Mouse (Mus musculus): ENCODE measurements around the gene Prpf40a. TPM values are rescaled to one million over a fixed set of nuclear protein-coding genes. Genes with fewer than 3 reads are reported as not detected.

Prpf40a gene
- polyA plus RNA-seq, 1 experiment: 16.0 TPM

DNA sequence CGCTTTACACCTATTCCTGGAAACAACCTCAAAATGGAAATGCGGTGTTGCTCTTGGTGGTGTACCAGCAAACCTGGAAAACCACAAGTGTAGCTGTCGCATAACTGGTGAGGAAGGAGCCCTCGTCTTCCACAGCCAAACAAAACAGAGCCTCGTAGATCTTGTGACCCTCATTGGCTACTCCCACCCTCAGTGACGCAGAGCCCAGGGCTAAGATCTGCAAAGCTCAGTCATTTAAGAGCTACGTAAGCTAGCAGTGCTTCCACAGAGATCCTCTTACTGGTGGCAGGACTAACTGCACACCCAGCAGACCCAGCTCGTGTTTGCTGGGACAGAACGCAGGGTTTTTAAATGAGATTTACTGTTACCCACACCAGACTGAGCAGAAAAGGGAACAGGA, 96.1 kb downstream of the Prpf40a start:
- H3K27me3 ChIP-seq (ENCODE audit: control insufficient read depth, insufficient read depth, low read length): no peaks in the 10 kb centered on the region
- no peaks in the 10 kb centered on the region for H3K36me3 ChIP-seq (ENCODE audit: control insufficient read depth, insufficient read depth, low read length)
- H3K4me3 ChIP-seq (ENCODE audit: low read depth, low read length): no peak overlapping the region
- WGBS: 86% methylated on average over 9 of the region's 9 CpGs
- no peaks in the 10 kb centered on the region for H3K4me1 ChIP-seq (ENCODE audit: control insufficient read depth, insufficient read depth, insufficient read length, low read length)
- no peak for TF ChIP-seq POLR2A (IDR thresholded peaks at IDR 0.05; ENCODE audit: low read depth, low read length)
- TF ChIP-seq CTCF (IDR thresholded peaks at IDR 0.05; ENCODE audit: extremely low read depth, insufficient read length, insufficient replicate concordance, low read depth, low read length): no peak
- no peak overlapping the region for H3K27ac ChIP-seq (ENCODE audit: insufficient read depth, low read depth, low read length)

DNA sequence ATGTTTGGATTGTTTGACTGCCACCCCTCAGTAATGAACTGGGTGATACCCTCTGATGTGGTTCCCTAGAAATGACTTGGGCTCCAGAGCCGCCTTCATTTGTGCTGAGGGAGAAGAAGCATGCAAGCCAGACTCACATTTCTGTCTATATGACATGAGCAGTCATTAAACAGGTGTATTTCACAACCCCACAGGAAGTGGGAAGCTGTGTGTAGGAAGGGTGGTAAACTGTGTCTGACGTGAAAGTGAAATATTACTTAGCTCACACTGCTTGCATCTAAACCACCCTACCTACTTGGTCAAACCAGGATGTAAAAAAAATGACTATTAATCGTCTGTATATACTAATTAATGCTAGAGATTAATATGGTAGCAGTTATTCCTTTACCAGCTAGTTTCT, 102.3 kb downstream of the Prpf40a start:
- 72% methylated on average over 3 of the region's 3 CpGs for WGBS
- TF ChIP-seq CTCF (IDR thresholded peaks at IDR 0.05; ENCODE audit: extremely low read depth, insufficient read length, insufficient replicate concordance, low read depth, low read length): no peak
- TF ChIP-seq POLR2A (IDR thresholded peaks at IDR 0.05; ENCODE audit: low read depth, low read length): no peak
- no peaks in the 10 kb centered on the region for H3K27me3 ChIP-seq (ENCODE audit: control insufficient read depth, insufficient read depth, low read length)

DNA sequence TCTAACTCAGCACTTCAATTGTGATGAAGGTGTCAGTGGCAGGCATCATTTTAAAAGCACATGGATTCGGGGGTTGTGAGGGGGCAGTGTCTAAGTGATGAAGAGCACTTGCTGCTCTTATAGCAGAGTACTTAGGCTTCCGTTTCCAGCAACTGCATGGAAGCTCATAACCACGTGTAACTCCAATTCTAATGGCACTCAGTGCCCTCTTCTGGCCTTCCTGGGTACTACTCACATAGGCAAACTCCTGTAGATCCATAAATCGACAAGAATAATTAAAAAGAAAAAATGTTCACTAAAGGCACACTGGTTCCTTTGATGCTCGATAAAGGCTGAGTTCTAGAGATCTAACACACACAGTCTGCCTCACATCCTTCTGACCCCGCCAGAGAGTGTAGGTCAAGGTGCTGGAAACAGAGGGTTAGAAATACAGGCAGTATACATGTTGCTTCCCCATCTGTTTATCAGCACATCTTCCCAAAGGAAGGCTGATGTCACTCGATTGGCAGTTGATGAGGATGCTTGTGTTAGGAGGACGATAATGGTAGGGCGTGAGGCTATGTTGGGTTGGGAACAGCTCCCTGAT, 105.4 kb downstream of the Prpf40a start:
- H3K4me3 ChIP-seq (ENCODE audit: low read depth, low read length): no peak overlapping the region
- no peaks in the 10 kb centered on the region for H3K27me3 ChIP-seq (ENCODE audit: control insufficient read depth, insufficient read depth, low read length)
- no peaks in the 10 kb centered on the region for H3K36me3 ChIP-seq (ENCODE audit: control insufficient read depth, insufficient read depth, low read length)
- WGBS: 46% methylated on average over 9 of the region's 9 CpGs
- TF ChIP-seq CTCF (IDR thresholded peaks at IDR 0.05; ENCODE audit: extremely low read depth, insufficient read length, insufficient replicate concordance, low read depth, low read length): no peak
- no peak for TF ChIP-seq POLR2A (IDR thresholded peaks at IDR 0.05; ENCODE audit: low read depth, low read length)
- no peak overlapping the region for H3K27ac ChIP-seq (ENCODE audit: insufficient read depth, low read depth, low read length)
- H3K4me1 ChIP-seq (ENCODE audit: control insufficient read depth, insufficient read depth, insufficient read length, low read length): no peaks in the 10 kb centered on the region

More for the DNA sequence above, 102.3 kb downstream of the Prpf40a start:
- no peak overlapping the region for H3K27ac ChIP-seq (ENCODE audit: insufficient read depth, low read depth, low read length)
- no peaks in the 10 kb centered on the region for H3K4me1 ChIP-seq (ENCODE audit: control insufficient read depth, insufficient read depth, insufficient read length, low read length)
- H3K36me3 ChIP-seq (ENCODE audit: control insufficient read depth, insufficient read depth, low read length): no peaks in the 10 kb centered on the region
- no peak overlapping the region for H3K4me3 ChIP-seq (ENCODE audit: low read depth, low read length)

Other genes with a start within 250 kb of the Prpf40a start
- 3.1 and 4.3 TPM in 2 replicates for gene Arl6ip6, start 442 bp upstream of the Prpf40a start, polyA plus RNA-seq (2012; rRNA removed)

All from small intestine, adult 2 months (tissue).